Mouse (Mus musculus): Measurements from ENCODE around the gene Olfr1189.
"Not testable (repeated sequence)": the region's sequence is repeated elsewhere in the genome, so short reads cannot be mapped to it uniquely, and the experiment has no call there.

Gene Olfr1189

DNA sequence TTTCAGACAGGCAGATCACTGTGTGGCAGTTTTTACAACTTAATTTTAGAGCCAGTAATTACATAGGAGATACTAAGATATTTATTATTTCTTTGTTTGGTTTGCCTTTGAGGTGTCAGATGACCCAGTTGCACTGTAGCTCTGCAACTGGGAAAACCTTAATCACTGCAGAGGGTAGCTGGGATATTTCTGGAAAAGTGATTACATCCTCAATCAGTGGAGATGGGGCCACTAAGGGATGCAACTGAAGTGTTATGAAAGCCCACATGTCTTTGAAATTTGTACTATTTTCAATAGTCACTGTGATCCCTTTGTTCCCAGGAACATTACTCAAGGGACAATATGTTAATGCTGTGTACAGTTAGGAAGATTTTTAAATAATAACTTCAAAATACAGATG is at the start of gene Olfr1189:
TSS of gene Olfr1189 (plus strand) at position 301 of the 400 bp plus-strand sequence.
- DNase-seq (ENCODE audit: low read depth, low spot score) = peak; percentile 3

DNA sequence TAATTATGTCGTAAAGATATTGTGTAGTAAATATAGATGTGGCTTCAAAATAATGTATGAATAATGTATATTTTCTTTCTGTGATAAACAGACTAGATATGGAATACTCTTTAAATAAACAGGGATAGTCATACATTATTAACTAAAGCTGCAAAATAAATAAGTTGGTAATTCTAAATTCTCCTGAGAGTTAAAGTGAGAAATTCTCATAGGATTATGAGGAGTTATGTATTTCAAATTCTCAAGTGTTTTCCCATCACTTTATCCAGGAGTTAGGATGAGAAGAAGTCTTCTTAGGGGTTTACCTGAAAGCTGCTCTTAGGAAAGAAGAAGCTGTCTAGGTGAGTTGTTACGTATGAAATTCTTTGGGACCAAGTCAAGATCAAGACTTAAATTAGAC is 29.6 kb upstream of the Olfr1189 start, which contains the start of gene Olfr1188:
TSS of gene Olfr1188 (plus strand) at position 301 of the 400 bp plus-strand sequence.
- DNase-seq (ENCODE audit: low read depth, low spot score) = no peak

DNA sequence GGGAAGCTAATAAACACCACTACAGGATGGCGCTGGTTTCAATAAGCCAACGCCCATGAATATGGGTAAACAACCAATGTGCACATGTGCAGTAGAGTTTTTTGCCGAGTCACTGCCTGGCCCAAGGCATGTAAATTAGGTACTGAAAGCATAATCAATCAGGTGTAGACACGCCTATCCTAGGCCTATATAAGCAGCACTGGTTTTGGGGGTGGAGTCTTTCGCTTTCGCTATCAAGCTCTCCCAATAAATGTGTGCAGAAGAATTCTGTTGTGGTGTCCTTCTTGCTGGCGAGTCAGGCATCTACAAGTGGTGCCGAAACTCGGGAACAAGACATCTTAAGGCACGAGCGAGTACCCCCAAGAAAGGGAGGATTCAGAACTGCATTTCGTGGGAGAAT is 13.6 kb upstream of the Olfr1189 start:
- DNase-seq (ENCODE audit: low read depth, low spot score) = not testable (repeated sequence)

GRCm38 (mm10) chr2:88640242-88640641 is 54.0 kb downstream of the Olfr1189 start, which contains the start of gene Olfr1191-ps1:
Gene Olfr1191-ps1 (plus strand): TSS chr2:88640542.
- DNase-seq (ENCODE audit: low read depth, low spot score) = not testable (repeated sequence)
